Mouse (Mus musculus) MEL-GATA-1-ER (cell line): ENCODE results near the gene Megf6.

Experiments
- DNase-seq: peaks from one replicate; pipeline ENCODE4 v3.0.0-alpha.2; 2012; ENCODE audit warnings: low read depth; ENCODE audit errors: extremely low read depth

Gene Megf6

GRCm38 (mm10) chr4:154211459-154211858 lies 40.9 kb downstream of the Megf6 start:
- no peak for DNase-seq

- no peak for DNase-seq
Measured at GRCm38 (mm10) chr4:154213586-154213985, 43.1 kb downstream of the Megf6 start.

- no peak for DNase-seq
Measured at GRCm38 (mm10) chr4:154214075-154214474, 43.5 kb downstream of the Megf6 start.

- DNase-seq, result no peak
Measured at GRCm38 (mm10) chr4:154217711-154218350, 47.3 kb downstream of the Megf6 start.

GRCm38 (mm10) chr4:154222773-154223172 lies 52.2 kb downstream of the Megf6 start:
- no peak for DNase-seq

GRCm38 (mm10) chr4:154224267-154224969 lies 53.9 kb downstream of the Megf6 start:
- DNase-seq, result no peak

GRCm38 (mm10) chr4:154224970-154225309 lies 54.4 kb downstream of the Megf6 start:
- DNase-seq, result no peak

GRCm38 (mm10) chr4:154226678-154227077 lies 56.1 kb downstream of the Megf6 start:
- DNase-seq, result no peak

GRCm38 (mm10) chr4:154228336-154228735 lies 57.8 kb downstream of the Megf6 start:
- no peak for DNase-seq

- no peak for DNase-seq
Measured at GRCm38 (mm10) chr4:154229569-154229968, 59.0 kb downstream of the Megf6 start.

- DNase-seq, result no peak
Measured at GRCm38 (mm10) chr4:154231380-154231779, 60.9 kb downstream of the Megf6 start.

- no peak for DNase-seq
Measured at GRCm38 (mm10) chr4:154232295-154232694, 61.8 kb downstream of the Megf6 start.

GRCm38 (mm10) chr4:154236001-154236400 lies 65.5 kb downstream of the Megf6 start:
- no peak for DNase-seq

GRCm38 (mm10) chr4:154236893-154237292 lies 66.4 kb downstream of the Megf6 start:
- DNase-seq, result no peak

GRCm38 (mm10) chr4:154237306-154237705 lies 66.8 kb downstream of the Megf6 start:
- no peak for DNase-seq

GRCm38 (mm10) chr4:154239199-154239598 lies 68.7 kb downstream of the Megf6 start:
- DNase-seq, result no peak

GRCm38 (mm10) chr4:154240608-154241007 lies 70.1 kb downstream of the Megf6 start:
- DNase-seq, result no peak

GRCm38 (mm10) chr4:154245342-154245741 lies 74.8 kb downstream of the Megf6 start:
- DNase-seq, result no peak

- DNase-seq, result no peak
Measured at GRCm38 (mm10) chr4:154246115-154247040, 75.8 kb downstream of the Megf6 start.

GRCm38 (mm10) chr4:154247207-154248091 lies 76.9 kb downstream of the Megf6 start:
- DNase-seq, result no peak
